Mouse (Mus musculus): Measurements from ENCODE around the gene Serpinc1. TPM values are rescaled to one million over a fixed set of nuclear protein-coding genes. Genes with fewer than 3 reads are reported as not detected.

Gene Serpinc1
- polyA plus RNA-seq, 1 experiment, result 1.2 TPM

DNA sequence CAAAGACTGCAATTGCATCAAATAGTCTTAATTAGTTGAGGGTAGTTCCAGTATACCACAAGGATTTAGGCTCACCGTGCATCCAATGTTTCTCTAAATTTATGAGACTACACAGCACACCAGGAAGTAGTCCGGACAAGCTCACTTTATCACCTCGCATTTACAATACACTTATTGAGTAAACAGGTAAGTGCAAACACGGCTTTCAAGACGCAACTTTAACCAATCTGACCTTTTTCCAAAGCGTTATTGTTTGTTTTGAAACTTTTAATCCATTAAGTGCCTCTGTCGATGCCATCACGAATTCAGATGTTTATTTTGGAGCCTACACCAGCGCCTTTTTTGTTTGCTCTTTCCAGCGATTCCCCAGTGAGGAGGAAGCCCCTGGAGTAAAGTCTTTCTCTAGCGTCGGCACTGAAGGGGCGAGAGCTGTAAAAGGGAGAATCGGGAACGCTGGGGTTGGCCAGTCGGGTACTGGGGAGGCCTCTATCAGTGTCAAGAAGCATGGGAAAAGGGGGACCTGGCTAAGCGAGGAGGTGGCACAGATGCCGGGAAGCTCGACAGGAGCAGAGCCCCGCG, 55.6 kb downstream of the Serpinc1 start:
- WGBS, result 1% methylated on average over 21 of the region's 21 CpGs
- H3K4me3 ChIP-seq (replicated peaks; ENCODE audit: extremely low read depth, low read depth, low read length), result peak overlapping the region; percentile 96
- no peak for DNase-seq
- H3K4me1 ChIP-seq (ENCODE audit: control insufficient read depth, insufficient read depth, low read length), result peaks cover 13% of the 10 kb centered on the region
- no peak for TF ChIP-seq POLR2A (IDR thresholded peaks at IDR 0.05; ENCODE audit: borderline replicate concordance, extremely low read depth, low read depth, low read length)
- no peak for TF ChIP-seq CTCF (IDR thresholded peaks at IDR 0.05; ENCODE audit: insufficient read depth, low read length)

- peak within 1 kb of the TSS; percentile 96 for H3K4me3 ChIP-seq (replicated peaks; ENCODE audit: extremely low read depth, low read depth, low read length)
- H3K4me1 ChIP-seq (ENCODE audit: control insufficient read depth, insufficient read depth, low read length), result peaks cover 13% of the 10 kb centered on the region
- peak; percentile 97 for DNase-seq
- TF ChIP-seq CTCF (IDR thresholded peaks at IDR 0.05; ENCODE audit: insufficient read depth, low read length) (no peak), POLR2A (IDR thresholded peaks at IDR 0.05; ENCODE audit: borderline replicate concordance, extremely low read depth, low read depth, low read length) (peak; percentile 100)
- WGBS, result under 1% methylated on average over 75 of the region's 76 CpGs
These were observed 56.3 kb downstream of the Serpinc1 start, which contains the start of gene Zbtb37 for GRCm38 (mm10) chr1:161034435-161035280. TSS of gene Zbtb37 (minus strand) at chr1:161034849.

DNA sequence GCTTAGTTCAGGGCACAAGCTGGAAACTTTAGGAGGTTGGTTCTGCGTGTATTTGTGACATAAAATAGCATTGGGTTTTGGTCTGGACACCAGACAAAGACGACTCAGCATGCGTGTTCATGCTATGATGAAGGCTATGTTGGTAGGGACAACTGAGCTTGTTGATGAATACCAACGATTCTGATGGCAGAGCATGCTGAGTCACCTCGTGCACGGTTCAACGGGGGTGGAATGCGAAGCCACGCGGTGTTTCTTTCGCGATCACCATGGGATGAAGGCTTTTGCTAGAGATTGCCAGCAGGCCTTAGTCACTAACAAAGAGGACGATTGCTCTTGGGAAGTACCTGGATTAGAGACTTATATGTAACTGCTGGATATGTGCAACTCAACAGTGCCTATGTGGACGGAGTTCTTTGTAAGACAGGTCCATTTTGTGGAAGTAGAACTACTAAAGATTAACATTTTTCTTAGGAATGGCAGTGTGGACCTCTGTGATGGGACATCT, 56.9 kb downstream of the Serpinc1 start:
- peaks cover 13% of the 10 kb centered on the region for H3K4me1 ChIP-seq (ENCODE audit: control insufficient read depth, insufficient read depth, low read length)
- WGBS, result under 1% methylated on average over 14 of the region's 14 CpGs
- H3K4me3 ChIP-seq (replicated peaks; ENCODE audit: extremely low read depth, low read depth, low read length), result peak overlapping the region; percentile 96
- TF ChIP-seq POLR2A (IDR thresholded peaks at IDR 0.05; ENCODE audit: borderline replicate concordance, extremely low read depth, low read depth, low read length), result no peak; the same call in 1 of the 2 replicates
- no peak for TF ChIP-seq CTCF (IDR thresholded peaks at IDR 0.05; ENCODE audit: insufficient read depth, low read length)
- DNase-seq, result no peak

DNA sequence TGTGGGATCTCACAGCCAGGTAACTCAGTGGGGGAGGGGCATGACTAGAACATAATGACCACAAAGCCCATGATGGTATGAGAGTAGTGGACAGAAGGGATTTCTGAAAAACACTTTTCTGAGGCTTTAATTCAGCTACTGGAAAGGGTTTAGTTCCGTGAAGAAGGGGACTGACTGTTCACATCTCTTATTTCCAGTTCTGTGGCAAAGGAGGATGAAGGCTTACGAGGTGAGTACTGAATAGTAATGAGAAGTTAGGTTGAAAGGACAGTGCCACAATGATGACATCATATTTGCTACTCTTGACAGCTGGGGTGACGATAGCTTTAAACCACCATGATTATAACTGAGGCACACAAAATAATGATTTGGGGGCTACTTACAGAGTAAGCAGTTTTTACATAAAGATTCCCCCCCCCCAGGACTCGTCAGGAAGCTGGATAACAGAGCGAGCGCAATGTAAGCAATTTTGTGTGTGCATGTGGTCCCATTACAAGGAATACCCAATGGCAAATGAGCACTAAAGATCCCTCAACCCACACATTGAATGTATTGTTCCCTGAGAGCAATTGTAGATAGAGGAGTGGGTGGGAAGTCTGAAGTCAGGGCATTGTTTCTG, 57.5 kb downstream of the Serpinc1 start:
- Histone ChIP-seq H3K4me1 (ENCODE audit: control insufficient read depth, insufficient read depth, low read length) (peaks cover 13% of the 10 kb centered on the region), H3K4me3 (replicated peaks; ENCODE audit: extremely low read depth, low read depth, low read length) (peak overlapping the region; percentile 96)
- no peak for TF ChIP-seq POLR2A (IDR thresholded peaks at IDR 0.05; ENCODE audit: borderline replicate concordance, extremely low read depth, low read depth, low read length)
- TF ChIP-seq CTCF (IDR thresholded peaks at IDR 0.05; ENCODE audit: insufficient read depth, low read length), result no peak
- 7% methylated on average over 6 of the region's 6 CpGs for WGBS
- DNase-seq, result no peak

DNA sequence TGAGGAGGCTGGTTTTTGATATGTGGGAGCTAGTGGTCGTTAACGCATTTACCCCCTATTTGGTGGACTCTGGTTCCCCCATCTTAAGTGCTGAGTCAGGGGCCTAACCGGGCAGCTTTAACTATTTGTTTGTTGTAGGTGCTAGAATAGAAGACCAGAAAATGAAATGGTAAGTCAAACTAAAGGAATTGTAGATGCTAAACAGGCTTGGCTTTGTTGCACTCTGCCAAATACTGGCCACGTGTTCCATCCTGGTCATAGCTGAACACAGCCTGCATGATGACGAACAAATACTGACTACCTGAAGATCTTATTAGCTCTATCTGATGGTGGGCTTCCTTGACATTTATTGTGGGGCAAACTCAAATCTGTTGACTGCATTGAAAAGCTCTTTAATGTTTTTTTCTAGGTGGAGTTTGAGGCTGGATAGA, 58.0 kb downstream of the Serpinc1 start:
- Histone ChIP-seq H3K4me1 (ENCODE audit: control insufficient read depth, insufficient read depth, low read length) (peaks cover 13% of the 10 kb centered on the region), H3K4me3 (replicated peaks; ENCODE audit: extremely low read depth, low read depth, low read length) (peak overlapping the region; percentile 96)
- TF ChIP-seq POLR2A (IDR thresholded peaks at IDR 0.05; ENCODE audit: borderline replicate concordance, extremely low read depth, low read depth, low read length) (no peak), CTCF (IDR thresholded peaks at IDR 0.05; ENCODE audit: insufficient read depth, low read length) (no peak)
- peak; percentile 12 for DNase-seq
- 8% methylated on average over 5 of the region's 5 CpGs for WGBS

DNA sequence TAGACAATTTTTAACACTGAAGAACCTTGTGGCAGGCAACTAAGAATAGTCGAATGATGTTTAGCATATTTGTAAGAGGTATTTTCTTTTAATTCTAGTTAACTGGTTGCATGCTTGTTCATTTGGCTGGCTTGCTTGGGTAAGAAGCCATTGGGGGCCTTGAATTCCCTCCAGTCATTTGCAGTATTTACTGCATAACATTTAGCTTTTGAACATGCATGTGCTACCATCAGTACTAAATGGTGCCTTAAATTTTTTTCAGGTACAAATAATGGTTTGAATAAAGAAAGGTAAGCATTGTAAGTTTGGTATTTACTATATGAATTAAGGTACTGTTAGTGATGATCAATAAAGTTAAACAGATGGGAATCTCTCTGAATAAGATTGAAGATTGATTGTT, 58.6 kb downstream of the Serpinc1 start:
- Histone ChIP-seq H3K4me3 (replicated peaks; ENCODE audit: extremely low read depth, low read depth, low read length) (no peak overlapping the region), H3K4me1 (ENCODE audit: control insufficient read depth, insufficient read depth, low read length) (peaks cover 13% of the 10 kb centered on the region)
- TF ChIP-seq POLR2A (IDR thresholded peaks at IDR 0.05; ENCODE audit: borderline replicate concordance, extremely low read depth, low read depth, low read length) (no peak), CTCF (IDR thresholded peaks at IDR 0.05; ENCODE audit: insufficient read depth, low read length) (no peak)
- no peak for DNase-seq
- WGBS, result 4% methylated on average over 1 of the region's 1 CpGs

DNA sequence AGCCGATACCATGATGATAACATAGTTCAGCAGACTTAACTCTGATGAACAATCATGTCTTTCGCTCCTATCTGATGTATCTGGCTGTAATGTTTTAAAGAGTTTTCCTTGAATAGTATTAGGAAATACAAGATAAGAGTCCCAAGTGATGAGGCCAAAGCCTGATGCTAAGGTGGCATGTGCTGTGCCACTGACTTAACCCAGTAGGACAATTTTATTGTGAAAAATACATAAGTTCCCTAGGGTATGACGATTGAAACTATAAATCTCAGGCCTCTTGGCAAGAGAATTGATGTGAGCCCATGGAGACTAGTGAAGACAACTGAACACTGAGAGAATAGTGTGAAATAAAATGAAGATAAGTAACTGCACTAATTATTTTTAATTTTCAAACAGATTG, 59.2 kb downstream of the Serpinc1 start:
- TF ChIP-seq POLR2A (IDR thresholded peaks at IDR 0.05; ENCODE audit: borderline replicate concordance, extremely low read depth, low read depth, low read length) (no peak), CTCF (IDR thresholded peaks at IDR 0.05; ENCODE audit: insufficient read depth, low read length) (no peak)
- 24% methylated on average over 3 of the region's 3 CpGs for WGBS
- DNase-seq, result no peak
- no peak overlapping the region for H3K4me3 ChIP-seq (replicated peaks; ENCODE audit: extremely low read depth, low read depth, low read length)
- H3K4me1 ChIP-seq (ENCODE audit: control insufficient read depth, insufficient read depth, low read length), result peaks cover 13% of the 10 kb centered on the region

GRCm38 (mm10) chr1:161038004-161038403, 59.6 kb downstream of the Serpinc1 start:
- TF ChIP-seq POLR2A (IDR thresholded peaks at IDR 0.05; ENCODE audit: borderline replicate concordance, extremely low read depth, low read depth, low read length), result no peak
- no peak for TF ChIP-seq CTCF (IDR thresholded peaks at IDR 0.05; ENCODE audit: insufficient read depth, low read length)
- no peak for DNase-seq
- H3K4me3 ChIP-seq (replicated peaks; ENCODE audit: extremely low read depth, low read depth, low read length), result no peak overlapping the region
- H3K4me1 ChIP-seq (ENCODE audit: control insufficient read depth, insufficient read depth, low read length), result peaks cover 13% of the 10 kb centered on the region
- WGBS, result 41% methylated on average over 3 of the region's 3 CpGs

- DNase-seq, result no peak
- WGBS, result 47% methylated on average over 3 of the region's 3 CpGs
These were observed 60.8 kb downstream of the Serpinc1 start for GRCm38 (mm10) chr1:161038968-161039721.

More at GRCm38 (mm10) chr1:161038968-161039721, 60.8 kb downstream of the Serpinc1 start:
- TF ChIP-seq POLR2A (IDR thresholded peaks at IDR 0.05; ENCODE audit: borderline replicate concordance, extremely low read depth, low read depth, low read length), result no peak
- no peak for TF ChIP-seq CTCF (IDR thresholded peaks at IDR 0.05; ENCODE audit: insufficient read depth, low read length)
- Histone ChIP-seq H3K4me1 (ENCODE audit: control insufficient read depth, insufficient read depth, low read length) (peaks cover 13% of the 10 kb centered on the region), H3K4me3 (replicated peaks; ENCODE audit: extremely low read depth, low read depth, low read length) (no peak overlapping the region)
